Mouse (Mus musculus): ENCODE data around the gene Inpp5f. TPM values are rescaled to one million over a fixed set of nuclear protein-coding genes. Genes with fewer than 3 reads are reported as not detected.

Gene Inpp5f
- polyA plus RNA-seq, 1 experiment from 2014 or later, result 51.1 TPM

- Histone ChIP-seq H3K4me1 (ENCODE audit: control insufficient read depth, insufficient read depth, low read length) (no peaks in the 10 kb centered on the region), H3K4me3 (ENCODE audit: low read depth, low read length) (no peak overlapping the region), H3K36me3 (replicated peaks; ENCODE audit: control insufficient read depth, insufficient read depth, low read depth, low read length) (no peaks in the 10 kb centered on the region), H3K27ac (replicated peaks; ENCODE audit: low read depth, low read length) (no peak overlapping the region), H3K9ac (replicated peaks; ENCODE audit: low read length) (peak overlapping the region; percentile 30; the same call in 1 of the 2 replicates), H3K27me3 (ENCODE audit: control insufficient read depth, insufficient read depth, low read length) (no peaks in the 10 kb centered on the region), H3K9me3 (replicated peaks; ENCODE audit: control insufficient read depth, low read length) (no peaks in the 10 kb centered on the region), H3K4me2 (ENCODE audit: low read depth, low read length) (no peak overlapping the region; the same call in 1 of the 2 replicates)
- DNase-seq (ENCODE audit: low spot score) (peak; percentile 57), ATAC-seq (replicated peaks; ENCODE audit: insufficient number of reproducible peaks, low FRiP score, low TSS enrichment, low read depth) (0 out of 2 replicates have a peak, but pooled peaks have one; percentile 65)
- 9% methylated on average over 15 of the region's 15 CpGs for WGBS
Observed at GRCm38 (mm10) chr7:128672408-128673010, 61.4 kb downstream of the Inpp5f start.

GRCm38 (mm10) chr7:128678546-128678945 is 67.4 kb downstream of the Inpp5f start:
- Histone ChIP-seq H3K36me3 (replicated peaks; ENCODE audit: control insufficient read depth, insufficient read depth, low read depth, low read length) (no peaks in the 10 kb centered on the region), H3K27ac (replicated peaks; ENCODE audit: low read depth, low read length) (no peak overlapping the region), H3K4me3 (ENCODE audit: low read depth, low read length) (no peak overlapping the region), H3K9ac (replicated peaks; ENCODE audit: low read length) (no peak overlapping the region), H3K4me2 (ENCODE audit: low read depth, low read length) (no peak overlapping the region), H3K27me3 (ENCODE audit: control insufficient read depth, insufficient read depth, low read length) (no peaks in the 10 kb centered on the region), H3K4me1 (ENCODE audit: control insufficient read depth, insufficient read depth, low read length) (no peaks in the 10 kb centered on the region), H3K9me3 (replicated peaks; ENCODE audit: control insufficient read depth, low read length) (no peaks in the 10 kb centered on the region)
- no peak for DNase-seq (ENCODE audit: low spot score)
- 67% methylated on average over 3 of the region's 3 CpGs for WGBS
- ATAC-seq (replicated peaks; ENCODE audit: insufficient number of reproducible peaks, low FRiP score, low TSS enrichment, low read depth), result no peak

- DNase-seq (ENCODE audit: low spot score), result peak; percentile 80
- Histone ChIP-seq H3K27me3 (ENCODE audit: control insufficient read depth, insufficient read depth, low read length) (no peaks in the 10 kb centered on the region), H3K27ac (replicated peaks; ENCODE audit: low read depth, low read length) (no peak overlapping the region), H3K9ac (replicated peaks; ENCODE audit: low read length) (peak overlapping the region; percentile 28; the same call in 1 of the 2 replicates), H3K36me3 (replicated peaks; ENCODE audit: control insufficient read depth, insufficient read depth, low read depth, low read length) (peaks cover 7% of the 10 kb centered on the region; the same call in 1 of the 2 replicates), H3K4me1 (ENCODE audit: control insufficient read depth, insufficient read depth, low read length) (no peaks in the 10 kb centered on the region), H3K4me2 (ENCODE audit: low read depth, low read length) (peak overlapping the region; percentile 47), H3K4me3 (ENCODE audit: low read depth, low read length) (peak overlapping the region; percentile 32), H3K9me3 (replicated peaks; ENCODE audit: control insufficient read depth, low read length) (peaks cover 4% of the 10 kb centered on the region)
- peak; percentile 80 for ATAC-seq (replicated peaks; ENCODE audit: insufficient number of reproducible peaks, low FRiP score, low TSS enrichment, low read depth)
- 46% methylated on average over 56 of the region's 56 CpGs for WGBS
Observed at GRCm38 (mm10) chr7:128687821-128688564, 76.9 kb downstream of the Inpp5f start.

GRCm38 (mm10) chr7:128689347-128689746 is 78.2 kb downstream of the Inpp5f start:
- no peaks in the 10 kb centered on the region for H3K4me1 ChIP-seq (ENCODE audit: control insufficient read depth, insufficient read depth, low read length)
- no peak for DNase-seq (ENCODE audit: low spot score)
- H3K4me3 ChIP-seq (ENCODE audit: low read depth, low read length), result no peak overlapping the region
- no peak overlapping the region for H3K4me2 ChIP-seq (ENCODE audit: low read depth, low read length)
- no peaks in the 10 kb centered on the region for H3K27me3 ChIP-seq (ENCODE audit: control insufficient read depth, insufficient read depth, low read length)
- H3K9ac ChIP-seq (replicated peaks; ENCODE audit: low read length), result no peak overlapping the region
- H3K9me3 ChIP-seq (replicated peaks; ENCODE audit: control insufficient read depth, low read length), result peaks cover 4% of the 10 kb centered on the region
- ATAC-seq (replicated peaks; ENCODE audit: insufficient number of reproducible peaks, low FRiP score, low TSS enrichment, low read depth), result no peak
- H3K36me3 ChIP-seq (replicated peaks; ENCODE audit: control insufficient read depth, insufficient read depth, low read depth, low read length), result peaks cover 7% of the 10 kb centered on the region; the same call in 1 of the 2 replicates
- WGBS, result 77% methylated on average over 8 of the region's 8 CpGs
- H3K27ac ChIP-seq (replicated peaks; ENCODE audit: low read depth, low read length), result no peak overlapping the region

GRCm38 (mm10) chr7:128690070-128690469 is 78.9 kb downstream of the Inpp5f start:
- Histone ChIP-seq H3K36me3 (replicated peaks; ENCODE audit: control insufficient read depth, insufficient read depth, low read depth, low read length) (peaks cover 7% of the 10 kb centered on the region; the same call in 1 of the 2 replicates), H3K9ac (replicated peaks; ENCODE audit: low read length) (no peak overlapping the region), H3K9me3 (replicated peaks; ENCODE audit: control insufficient read depth, low read length) (peaks cover 4% of the 10 kb centered on the region), H3K4me1 (ENCODE audit: control insufficient read depth, insufficient read depth, low read length) (no peaks in the 10 kb centered on the region), H3K4me3 (ENCODE audit: low read depth, low read length) (no peak overlapping the region), H3K27me3 (ENCODE audit: control insufficient read depth, insufficient read depth, low read length) (no peaks in the 10 kb centered on the region), H3K4me2 (ENCODE audit: low read depth, low read length) (no peak overlapping the region), H3K27ac (replicated peaks; ENCODE audit: low read depth, low read length) (no peak overlapping the region)
- DNase-seq (ENCODE audit: low spot score), result peak; percentile 87
- WGBS, result 15% methylated on average over 7 of the region's 7 CpGs
- no peak for ATAC-seq (replicated peaks; ENCODE audit: insufficient number of reproducible peaks, low FRiP score, low TSS enrichment, low read depth)

- Histone ChIP-seq H3K4me3 (ENCODE audit: low read depth, low read length) (no peak overlapping the region), H3K27ac (replicated peaks; ENCODE audit: low read depth, low read length) (no peak overlapping the region)
- no peak for ATAC-seq (replicated peaks; ENCODE audit: insufficient number of reproducible peaks, low FRiP score, low TSS enrichment, low read depth)
Observed at GRCm38 (mm10) chr7:128690796-128691195, 79.7 kb downstream of the Inpp5f start.

GRCm38 (mm10) chr7:128692163-128692562 is 81.0 kb downstream of the Inpp5f start:
- DNase-seq (ENCODE audit: low spot score), result no peak
- Histone ChIP-seq H3K4me1 (ENCODE audit: control insufficient read depth, insufficient read depth, low read length) (no peaks in the 10 kb centered on the region), H3K36me3 (replicated peaks; ENCODE audit: control insufficient read depth, insufficient read depth, low read depth, low read length) (peaks cover 4% of the 10 kb centered on the region; the same call in 1 of the 2 replicates), H3K27ac (replicated peaks; ENCODE audit: low read depth, low read length) (no peak overlapping the region), H3K9ac (replicated peaks; ENCODE audit: low read length) (no peak overlapping the region), H3K9me3 (replicated peaks; ENCODE audit: control insufficient read depth, low read length) (peaks cover 4% of the 10 kb centered on the region), H3K27me3 (ENCODE audit: control insufficient read depth, insufficient read depth, low read length) (no peaks in the 10 kb centered on the region), H3K4me2 (ENCODE audit: low read depth, low read length) (no peak overlapping the region), H3K4me3 (ENCODE audit: low read depth, low read length) (no peak overlapping the region)
- ATAC-seq (replicated peaks; ENCODE audit: insufficient number of reproducible peaks, low FRiP score, low TSS enrichment, low read depth), result no peak
- whole genome bisulfite sequencing, result 91% methylated on average over 7 of the region's 7 CpGs

More at GRCm38 (mm10) chr7:128690796-128691195, 79.7 kb downstream of the Inpp5f start:
- Histone ChIP-seq H3K4me2 (ENCODE audit: low read depth, low read length) (no peak overlapping the region), H3K9ac (replicated peaks; ENCODE audit: low read length) (no peak overlapping the region), H3K36me3 (replicated peaks; ENCODE audit: control insufficient read depth, insufficient read depth, low read depth, low read length) (peaks cover 4% of the 10 kb centered on the region; the same call in 1 of the 2 replicates), H3K27me3 (ENCODE audit: control insufficient read depth, insufficient read depth, low read length) (no peaks in the 10 kb centered on the region), H3K4me1 (ENCODE audit: control insufficient read depth, insufficient read depth, low read length) (no peaks in the 10 kb centered on the region), H3K9me3 (replicated peaks; ENCODE audit: control insufficient read depth, low read length) (peaks cover 4% of the 10 kb centered on the region)
- 85% methylated on average over 7 of the region's 7 CpGs for WGBS
- DNase-seq (ENCODE audit: low spot score), result peak; percentile 12

GRCm38 (mm10) chr7:128694848-128695247 is 83.7 kb downstream of the Inpp5f start:
- no peak overlapping the region for H3K4me3 ChIP-seq (ENCODE audit: low read depth, low read length)
- H3K9ac ChIP-seq (replicated peaks; ENCODE audit: low read length), result no peak overlapping the region
- WGBS, result 88% methylated on average over 10 of the region's 10 CpGs
- no peak for DNase-seq (ENCODE audit: low spot score)
- no peaks in the 10 kb centered on the region for H3K27me3 ChIP-seq (ENCODE audit: control insufficient read depth, insufficient read depth, low read length)
- H3K36me3 ChIP-seq (replicated peaks; ENCODE audit: control insufficient read depth, insufficient read depth, low read depth, low read length), result peaks cover 7% of the 10 kb centered on the region; the same call in 1 of the 2 replicates
- no peaks in the 10 kb centered on the region for H3K4me1 ChIP-seq (ENCODE audit: control insufficient read depth, insufficient read depth, low read length)
- no peak overlapping the region for H3K4me2 ChIP-seq (ENCODE audit: low read depth, low read length)
- no peak for ATAC-seq (replicated peaks; ENCODE audit: insufficient number of reproducible peaks, low FRiP score, low TSS enrichment, low read depth)
- no peak overlapping the region for H3K27ac ChIP-seq (replicated peaks; ENCODE audit: low read depth, low read length)
- no peaks in the 10 kb centered on the region for H3K9me3 ChIP-seq (replicated peaks; ENCODE audit: control insufficient read depth, low read length)

Measured in embryonic facial prominence, embryonic 11.5 days (tissue).